Mouse (Mus musculus): Measurements from ENCODE around the gene Gm5447. TPM values are rescaled to one million over a fixed set of nuclear protein-coding genes. Genes with fewer than 3 reads are reported as not detected.

Gm5447 gene
- 0.06 and 0.30 TPM in 2 replicates for polyA plus RNA-seq (2015; fragmentation: Nextera tagmentation; extraction: Ambion mirVana)

- Histone ChIP-seq H3K27me3 (replicated peaks; ENCODE audit: insufficient read depth, low read length) (no peaks in the 10 kb centered on the region), H3K9ac (replicated peaks; ENCODE audit: low read depth) (peak within 1 kb of the TSS; percentile 93), H3K4me1 (ENCODE audit: insufficient read depth, low read depth, low read length) (0 out of 2 replicates have a peak, but pooled peaks cover 3% of the 10 kb centered on the region), H3K4me2 (replicated peaks; ENCODE audit: low read depth, low read length) (peak within 1 kb of the TSS; percentile 59), H3K27ac (ENCODE audit: low read length) (peak within 1 kb of the TSS; percentile 88), H3K4me3 (ENCODE audit: low read depth, low read length) (peak within 1 kb of the TSS; percentile 93), H3K36me3 (ENCODE audit: insufficient read depth, low read length) (no peaks in the 10 kb centered on the region), H3K9me3 (ENCODE audit: low read length) (no peaks in the 10 kb centered on the region)
- ATAC-seq: peak; percentile 98
- WGBS: 4% methylated on average over 45 of the region's 54 CpGs
- DNase-seq (ENCODE audit: low spot score): peak; percentile 91
- TF ChIP-seq CTCF (IDR thresholded peaks at IDR 0.05): 0 out of 2 replicates have a peak, but pooled peaks have one; percentile 13
- no peak for TF ChIP-seq EP300 (IDR thresholded peaks at IDR 0.05)
Observed at GRCm38 (mm10) chr13:30973501-30974246, at the start of gene Gm5447, which contains the start of gene Exoc2. TSS of gene Gm5447 (plus strand) at chr13:30974204. TSS of gene Exoc2 (minus strand) at chr13:30974093.

GRCm38 (mm10) chr13:30924269-30924668, 49.7 kb upstream of the Gm5447 start:
- H3K4me2 ChIP-seq (replicated peaks; ENCODE audit: low read depth, low read length): no peak overlapping the region
- H3K36me3 ChIP-seq (ENCODE audit: insufficient read depth, low read length): peaks cover 3% of the 10 kb centered on the region; the same call in 1 of the 2 replicates
- H3K4me1 ChIP-seq (ENCODE audit: insufficient read depth, low read depth, low read length): no peaks in the 10 kb centered on the region
- no peak for DNase-seq (ENCODE audit: low spot score)
- H3K9me3 ChIP-seq (ENCODE audit: low read length): no peaks in the 10 kb centered on the region
- H3K4me3 ChIP-seq (ENCODE audit: low read depth, low read length): no peak overlapping the region
- H3K27ac ChIP-seq (ENCODE audit: low read length): no peak overlapping the region
- no peak for TF ChIP-seq CTCF (IDR thresholded peaks at IDR 0.05)
- no peak for TF ChIP-seq EP300 (IDR thresholded peaks at IDR 0.05)
- no peak overlapping the region for H3K9ac ChIP-seq (replicated peaks; ENCODE audit: low read depth)
- WGBS: 74% methylated on average over 6 of the region's 6 CpGs
- H3K27me3 ChIP-seq (replicated peaks; ENCODE audit: insufficient read depth, low read length): no peaks in the 10 kb centered on the region
- ATAC-seq: no peak

GRCm38 (mm10) chr13:30929119-30929518, 44.9 kb upstream of the Gm5447 start:
- Histone ChIP-seq H3K9ac (replicated peaks; ENCODE audit: low read depth) (no peak overlapping the region), H3K4me3 (ENCODE audit: low read depth, low read length) (no peak overlapping the region), H3K27me3 (replicated peaks; ENCODE audit: insufficient read depth, low read length) (no peaks in the 10 kb centered on the region), H3K36me3 (ENCODE audit: insufficient read depth, low read length) (peaks cover 3% of the 10 kb centered on the region; the same call in 1 of the 2 replicates), H3K4me2 (replicated peaks; ENCODE audit: low read depth, low read length) (no peak overlapping the region), H3K27ac (ENCODE audit: low read length) (no peak overlapping the region), H3K9me3 (ENCODE audit: low read length) (no peaks in the 10 kb centered on the region), H3K4me1 (ENCODE audit: insufficient read depth, low read depth, low read length) (no peaks in the 10 kb centered on the region)
- 79% methylated on average over 2 of the region's 2 CpGs for WGBS
- TF ChIP-seq CTCF (IDR thresholded peaks at IDR 0.05) (no peak), EP300 (IDR thresholded peaks at IDR 0.05) (no peak)
- ATAC-seq (no peak), DNase-seq (ENCODE audit: low spot score) (no peak)

DNA sequence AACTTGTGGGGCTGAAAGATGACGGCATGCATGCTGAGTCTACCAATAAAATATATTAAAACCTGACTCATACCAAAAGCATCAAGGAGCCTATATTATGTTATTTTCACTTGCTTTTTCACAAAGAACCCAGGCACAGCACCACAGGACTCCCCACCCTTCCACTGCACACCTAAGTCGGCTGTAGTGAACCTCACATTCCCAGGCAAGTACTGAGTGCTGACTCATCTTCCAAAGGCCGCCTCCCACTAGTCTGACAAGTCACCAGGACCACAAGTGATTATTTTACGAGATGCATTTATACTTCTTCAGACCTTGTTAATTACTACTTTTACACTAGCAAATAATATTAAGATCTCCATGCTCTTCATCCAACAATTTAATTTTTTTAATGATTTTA, 42.4 kb upstream of the Gm5447 start:
- H3K9ac ChIP-seq (replicated peaks; ENCODE audit: low read depth): no peak overlapping the region
- H3K36me3 ChIP-seq (ENCODE audit: insufficient read depth, low read length): no peaks in the 10 kb centered on the region
- DNase-seq (ENCODE audit: low spot score) (no peak), ATAC-seq (no peak; the same call in 1 of the 2 replicates)
- no peak overlapping the region for H3K4me3 ChIP-seq (ENCODE audit: low read depth, low read length)
- H3K27me3 ChIP-seq (replicated peaks; ENCODE audit: insufficient read depth, low read length): no peaks in the 10 kb centered on the region
- TF ChIP-seq CTCF (IDR thresholded peaks at IDR 0.05) (no peak), EP300 (IDR thresholded peaks at IDR 0.05) (no peak)
- H3K9me3 ChIP-seq (ENCODE audit: low read length): no peaks in the 10 kb centered on the region
- H3K27ac ChIP-seq (ENCODE audit: low read length): no peak overlapping the region
- no peak overlapping the region for H3K4me2 ChIP-seq (replicated peaks; ENCODE audit: low read depth, low read length)
- 73% methylated on average over 4 of the region's 4 CpGs for WGBS
- H3K4me1 ChIP-seq (ENCODE audit: insufficient read depth, low read depth, low read length): no peaks in the 10 kb centered on the region

DNA sequence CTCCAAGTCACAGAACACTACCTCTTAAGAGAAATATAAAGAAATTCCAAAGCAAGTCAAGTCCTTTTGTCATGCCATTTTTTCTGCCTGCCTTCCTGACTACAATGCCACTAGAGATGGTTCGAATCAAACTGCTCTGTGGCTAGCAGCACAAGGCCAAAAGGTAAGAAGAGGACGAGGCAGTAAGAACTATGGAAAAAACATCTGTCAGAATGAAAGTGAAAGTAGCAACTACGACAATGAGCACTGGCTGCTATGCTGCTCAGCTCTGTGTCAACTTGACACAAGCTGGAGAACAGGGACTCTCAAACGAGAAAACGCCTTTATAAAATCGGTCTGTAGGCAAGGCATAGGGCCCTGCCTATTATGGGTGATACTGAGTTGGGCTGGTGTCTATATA, 41.0 kb upstream of the Gm5447 start:
- Histone ChIP-seq H3K9ac (replicated peaks; ENCODE audit: low read depth) (peak overlapping the region; percentile 23; the same call in 1 of the 2 replicates), H3K4me2 (replicated peaks; ENCODE audit: low read depth, low read length) (0 out of 2 replicates have a peak overlapping the region, but pooled peaks have one; percentile 1), H3K4me1 (ENCODE audit: insufficient read depth, low read depth, low read length) (no peaks in the 10 kb centered on the region), H3K9me3 (ENCODE audit: low read length) (no peaks in the 10 kb centered on the region), H3K36me3 (ENCODE audit: insufficient read depth, low read length) (no peaks in the 10 kb centered on the region), H3K4me3 (ENCODE audit: low read depth, low read length) (no peak overlapping the region), H3K27ac (ENCODE audit: low read length) (peak overlapping the region; percentile 6; the same call in 1 of the 2 replicates), H3K27me3 (replicated peaks; ENCODE audit: insufficient read depth, low read length) (no peaks in the 10 kb centered on the region)
- WGBS: 67% methylated on average over 6 of the region's 6 CpGs
- no peak for TF ChIP-seq CTCF (IDR thresholded peaks at IDR 0.05)
- no peak for TF ChIP-seq EP300 (IDR thresholded peaks at IDR 0.05)
- no peak for ATAC-seq
- no peak for DNase-seq (ENCODE audit: low spot score)

GRCm38 (mm10) chr13:30945788-30946187, 28.2 kb upstream of the Gm5447 start:
- H3K4me3 ChIP-seq (ENCODE audit: low read depth, low read length): no peak overlapping the region
- no peak for TF ChIP-seq EP300 (IDR thresholded peaks at IDR 0.05)
- no peak for TF ChIP-seq CTCF (IDR thresholded peaks at IDR 0.05)
- H3K9me3 ChIP-seq (ENCODE audit: low read length): no peaks in the 10 kb centered on the region
- no peak overlapping the region for H3K9ac ChIP-seq (replicated peaks; ENCODE audit: low read depth)
- no peak overlapping the region for H3K4me2 ChIP-seq (replicated peaks; ENCODE audit: low read depth, low read length)
- no peaks in the 10 kb centered on the region for H3K36me3 ChIP-seq (ENCODE audit: insufficient read depth, low read length)
- no peak for ATAC-seq
- no peak for DNase-seq (ENCODE audit: low spot score)
- no peak overlapping the region for H3K27ac ChIP-seq (ENCODE audit: low read length)
- peaks cover 10% of the 10 kb centered on the region; the same call in 1 of the 2 replicates for H3K4me1 ChIP-seq (ENCODE audit: insufficient read depth, low read depth, low read length)
- H3K27me3 ChIP-seq (replicated peaks; ENCODE audit: insufficient read depth, low read length): no peaks in the 10 kb centered on the region
